In the genomic region with DNA sequence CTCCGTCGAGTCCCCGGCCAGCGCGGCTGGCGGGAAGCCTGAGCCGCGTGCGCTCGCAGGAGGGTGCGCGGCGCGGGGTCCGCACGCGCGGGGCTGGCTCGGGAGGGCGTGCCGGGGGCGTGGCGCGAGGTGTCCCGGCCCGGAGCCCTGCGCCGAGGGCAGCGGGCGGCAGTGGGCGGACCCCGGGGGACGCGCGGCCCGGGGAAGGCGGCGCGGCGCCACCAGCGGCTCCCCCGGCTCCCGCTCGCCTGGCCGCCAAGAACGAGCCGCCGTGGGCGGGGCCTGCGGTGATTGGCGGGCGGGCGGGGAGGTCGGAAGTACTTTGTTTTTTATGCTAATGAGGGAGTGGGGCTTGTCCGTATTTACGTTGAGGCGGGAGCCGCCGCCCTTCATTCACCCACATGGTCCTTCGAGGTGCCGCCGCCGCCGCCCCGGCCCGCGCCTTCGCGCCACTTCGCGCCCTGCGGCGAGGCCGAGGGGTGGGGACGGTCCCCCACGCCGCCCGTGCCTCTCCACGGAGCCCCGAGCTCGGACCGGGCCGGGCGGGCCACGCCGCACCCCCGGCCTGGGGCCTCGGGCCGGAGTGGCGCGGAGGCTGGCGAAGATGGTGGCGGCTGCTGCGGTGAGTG, we compare ENCODE assay signal across 8 mouse cellular contexts. TPM values are rescaled to one million over a fixed set of nuclear protein-coding genes. Genes with fewer than 3 reads are reported as not detected.
A peak's percentile ranks its signal among the peaks of the same experiment; 100 is the strongest.
DNase-seq lines count a peak whose midpoint lies in the region; ATAC-seq lines count a peak whose summit lies in the region.

No protein-coding gene starts in this region.

- peaks cover 4% of the 10 kb centered on the region for H3K27me3 ChIP-seq in forebrain, embryonic 12.5 days
- H3K27me3 ChIP-seq in lung, embryonic 16.5 days (ENCODE audit: control insufficient read depth, insufficient read depth, low read depth, low read length), result peaks cover 5% of the 10 kb centered on the region

- H3K9me3 ChIP-seq in forebrain, embryonic 12.5 days, result no peaks in the 10 kb centered on the region
- no peaks in the 10 kb centered on the region for H3K9me3 ChIP-seq in lung, embryonic 16.5 days (ENCODE audit: control insufficient read depth, low read length)

- peak overlapping the region; percentile 97 for H3K27ac ChIP-seq in forebrain, embryonic 12.5 days
- H3K27ac ChIP-seq in lung, embryonic 16.5 days (ENCODE audit: low read length), result peak overlapping the region; percentile 89

- H3K4me3 ChIP-seq in forebrain, embryonic 12.5 days (replicated peaks), result peak overlapping the region; percentile 97
- peak overlapping the region; percentile 85 for H3K4me3 ChIP-seq in lung, embryonic 16.5 days (ENCODE audit: low read length)

- peak overlapping the region; percentile 83 for H3K4me2 ChIP-seq in forebrain, embryonic 12.5 days
- H3K4me2 ChIP-seq in lung, embryonic 16.5 days (ENCODE audit: low read depth, low read length), result peak overlapping the region; percentile 79

- DNase-seq in ES-CJ7 (ENCODE audit: low read depth, low spot score), result peak; percentile 86
- peak; percentile 81 for DNase-seq in c-Kit-positive CD71-positive TER-119-negative erythroid progenitor cells, embryonic 14.5 days (ENCODE audit: low read depth)
- peak; percentile 88 to 91 for DNase-seq in heart, postnatal 14 days
- DNase-seq in layer of hippocampus, adult 18-20 months (ENCODE audit: low spot score in 2 of 2), result peak; percentile 11 to 56
- DNase-seq in ovary, postnatal 10 days (ENCODE audit: low spot score), result peak; percentile 58
- peak; percentile 90 for DNase-seq in thymus, postnatal 0 days (ENCODE audit: low spot score)

- peaks cover 24% of the 10 kb centered on the region for H3K4me1 ChIP-seq in forebrain, embryonic 12.5 days
- H3K4me1 ChIP-seq in lung, embryonic 16.5 days (replicated peaks; ENCODE audit: control insufficient read depth, insufficient read depth, low read length), result peaks cover 12% of the 10 kb centered on the region

- peaks cover 24% of the 10 kb centered on the region for H3K36me3 ChIP-seq in forebrain, embryonic 12.5 days (replicated peaks)
- H3K36me3 ChIP-seq in lung, embryonic 16.5 days (ENCODE audit: control insufficient read depth, insufficient read depth, low read length), result peaks cover 21% of the 10 kb centered on the region

- WGBS in forebrain, embryonic 12.5 days, result under 1% methylated on average over 82 of the region's 94 CpGs
- 0% methylated on average over 34 of the region's 94 CpGs for WGBS in lung, embryonic 16.5 days

- H3K9ac ChIP-seq in forebrain, embryonic 12.5 days, result peak overlapping the region; percentile 99
- peak overlapping the region; percentile 98 for H3K9ac ChIP-seq in lung, embryonic 16.5 days (ENCODE audit: low read length)

- peak; percentile 90 for ATAC-seq in forebrain, embryonic 12.5 days (ENCODE audit: low FRiP score)
- ATAC-seq in lung, embryonic 16.5 days (ENCODE audit: low read depth), result peak; percentile 89

- intact Hi-C loops in heart, postnatal 14 days (cut with DNase I), result no loop called here

RNA-seq across cellular contexts. Expression of gene Gpc5, which starts 51.3 kb away (rescaled TPM):
- polyA plus RNA-seq in forebrain, embryonic 12.5 days (2016; fragmentation: Nextera tagmentation; extraction: Ambion mirVana), result 0.91 and 1.3 TPM in 2 replicates
- total RNA-seq in heart, postnatal 14 days (2021), result not detected
- total RNA-seq in layer of hippocampus, adult 18-20 months (2021), result 10 to 100 TPM; 35.6 to 36.1 TPM
- 0.11 and 0.19 TPM in 2 replicates for polyA plus RNA-seq in lung, embryonic 16.5 days (2015; fragmentation: Nextera tagmentation; extraction: Ambion mirVana)
- polyA plus RNA-seq in thymus, postnatal 0 days (2015; fragmentation: Nextera tagmentation; extraction: Ambion mirVana), result 0.57 and 1.0 TPM in 2 replicates

Comparison
In these comparisons a context has a peak if more than half of its experiments do, and no peak if none do; other contexts are left out.
1. Peak in every context shown above with its lines: DNase-seq, ATAC-seq, H3K4me3 ChIP-seq and H3K27ac ChIP-seq.
2. DNase-seq: peak in every context shown above with its lines; median percentile 90 in thymus, postnatal 0 days; 90 in heart, postnatal 14 days; 86 in ES-CJ7; 81 in c-Kit-positive CD71-positive TER-119-negative erythroid progenitor cells, embryonic 14.5 days; 58 in ovary, postnatal 10 days; 34 in layer of hippocampus, adult 18-20 months.